Mouse (Mus musculus): Measurements from ENCODE around the gene Gm21119.

The Gm21119 gene

GRCm38 (mm10) chr8:20678418-20678817 is 63.7 kb downstream of the Gm21119 start:
- peak; percentile 0 for DNase-seq
